Mouse (Mus musculus) intestine, postnatal 0 days (tissue): ENCODE data around the gene Zbtb16. TPM values are rescaled to one million over a fixed set of nuclear protein-coding genes. Genes with fewer than 3 reads are reported as not detected.
A peak's percentile ranks its signal among the peaks of the same experiment; 100 is the strongest.

Source experiments
- ATAC-seq: fragments of 200-750 bp; cut with Nextera tagmentation; 2 replicates; pipeline ENCODE4 v1.8.0; 2017; ENCODE audit warnings: mild to moderate bottlenecking, moderate TSS enrichment, moderate library complexity
- H3K27ac ChIP-seq: fragments of 300-500 bp; sonication (generic); 2 replicates; pipeline ENCODE4 v1.5.1; 2014; ENCODE audit warnings: mild to moderate bottlenecking, low read depth, low read length, moderate library complexity
- H3K27me3 ChIP-seq: fragments of 300-500 bp; sonication (generic); replicated peaks from 2 replicates; pipeline ENCODE4 v1.6.1; 2014; ENCODE audit warnings: low read length, mixed read lengths; ENCODE audit not compliant: control insufficient read depth, insufficient read depth
- H3K36me3 ChIP-seq: fragments of 300-500 bp; sonication (generic); 2 replicates; pipeline ENCODE4 v1.6.1; 2014; ENCODE audit warnings: mild to moderate bottlenecking, moderate library complexity; ENCODE audit not compliant: control insufficient read depth, insufficient read depth
- H3K4me1 ChIP-seq: fragments of 300-500 bp; sonication (generic); replicated peaks from 2 replicates; pipeline ENCODE4 v1.6.1; 2014; ENCODE audit warnings: antibody characterized with exemption, low read length, mixed read lengths; ENCODE audit not compliant: control insufficient read depth, insufficient read depth
- H3K4me2 ChIP-seq: fragments of 300-500 bp; sonication (generic); replicated peaks from 2 replicates; pipeline ENCODE4 v1.6.1; 2014; ENCODE audit warnings: low read depth, mild to moderate bottlenecking, moderate library complexity
- H3K4me3 ChIP-seq: fragments of 300-500 bp; sonication (generic); 2 replicates; pipeline ENCODE4 v1.5.1; 2014; ENCODE audit warnings: low read depth, low read length
- H3K9ac ChIP-seq: fragments of 300-500 bp; sonication (generic); 2 replicates; pipeline ENCODE4 v1.6.1; 2014; ENCODE audit warnings: mild to moderate bottlenecking, low read depth, low read length
- H3K9me3 ChIP-seq: fragments of 300-500 bp; sonication (generic); 2 replicates; pipeline ENCODE4 v1.6.1; 2016; ENCODE audit warnings: mixed run types; ENCODE audit not compliant: control insufficient read depth
- CTCF ChIP-seq: sonication (generic); IDR thresholded peaks from 2 replicates; pipeline ENCODE4 v1.5.1; 2016; ENCODE audit warnings: low read depth, mild to moderate bottlenecking, control low read depth, antibody characterized with exemption, moderate library complexity
- WGBS: fragments of 180-500 bp; shearing (Covaris S2); extraction: QIAGEN DNeasy Blood & Tissue Kit; methylation state at CpG from one replicate; pipeline ENCODE4 v1.1.7; 2014; 5-methylcytosine and 5-hydroxymethylcytosine counted together
- polyA plus RNA-seq: library from polyadenylated mRNA; unstranded; fragments of >200 nt; fragmentation: Nextera tagmentation; extraction: Ambion mirVana; gene quantifications from 2 replicates; pipeline ENCODE4 v1.2.1, GENCODE M21; 2015

The Zbtb16 gene
- polyA plus RNA-seq, 1 experiment from 2014 or later: 0.91 TPM

DNA sequence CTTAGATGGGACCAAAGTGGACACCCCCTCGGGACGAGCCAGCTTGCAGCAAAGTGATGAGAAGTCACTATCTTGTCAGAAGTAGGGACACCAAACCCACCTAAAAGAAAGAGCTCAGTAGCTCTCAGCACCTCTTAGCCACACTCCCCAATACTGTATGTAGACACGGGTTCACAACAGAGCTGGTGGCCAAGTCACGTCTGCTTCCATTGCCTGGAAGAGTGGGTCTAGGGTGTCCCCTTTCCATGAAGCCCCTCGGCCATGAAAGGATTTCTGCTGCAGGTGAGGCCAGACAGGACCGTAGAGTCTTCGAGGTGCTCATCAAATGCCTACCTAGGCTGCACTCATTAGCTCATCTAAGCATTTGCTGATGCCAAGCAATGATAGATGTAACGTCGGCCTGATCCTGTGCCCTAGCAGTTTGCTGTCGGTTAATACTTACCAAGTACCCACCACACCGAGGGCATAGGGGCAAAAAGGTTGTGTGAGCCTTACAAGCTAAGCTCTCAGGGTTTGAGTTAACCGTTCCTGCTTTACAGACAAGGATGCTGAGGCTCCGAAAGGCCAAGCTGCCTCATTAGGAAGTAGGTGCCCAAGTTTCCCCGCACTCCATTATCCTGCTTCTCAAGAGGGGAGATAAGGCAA is 94.5 kb downstream of the Zbtb16 start:
- H3K27ac ChIP-seq: no peak overlapping the region
- 94% methylated on average over 14 of the region's 14 CpGs for WGBS
- TF ChIP-seq CTCF: no peak
- H3K4me1 ChIP-seq: peaks cover 12% of the 10 kb centered on the region; the same call in 1 of the 2 replicates
- no peak overlapping the region for H3K4me3 ChIP-seq
- no peaks in the 10 kb centered on the region for H3K27me3 ChIP-seq
- no peak overlapping the region for H3K9ac ChIP-seq
- H3K9me3 ChIP-seq: no peaks in the 10 kb centered on the region
- no peak overlapping the region for H3K4me2 ChIP-seq
- no peaks in the 10 kb centered on the region for H3K36me3 ChIP-seq
- ATAC-seq: no peak

DNA sequence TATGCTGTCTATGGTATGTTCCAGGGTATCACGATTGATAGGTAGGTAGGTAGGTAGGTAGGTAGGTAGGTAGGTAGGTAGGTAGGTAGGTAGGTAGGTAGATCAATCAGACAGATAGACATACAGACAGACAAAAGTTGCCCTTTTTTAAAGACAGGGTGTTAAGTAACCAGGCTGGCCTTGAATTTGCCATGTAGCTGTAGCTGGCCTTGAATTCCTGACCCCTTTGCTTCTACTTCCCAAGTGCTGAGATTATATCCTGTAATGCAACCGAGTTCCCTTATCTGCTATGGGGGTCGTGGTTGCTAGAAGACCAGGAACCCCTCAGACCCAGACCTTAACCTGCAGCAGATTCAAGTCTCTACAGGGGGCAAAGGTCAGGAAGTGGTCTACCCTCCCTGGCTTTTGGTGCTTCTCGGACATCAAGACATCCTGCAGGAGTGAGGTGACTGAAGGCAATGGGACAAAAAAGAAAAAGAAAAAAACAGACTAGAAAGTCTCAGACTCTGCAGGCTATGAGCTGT is 95.2 kb downstream of the Zbtb16 start:
- no peak for TF ChIP-seq CTCF
- no peak overlapping the region for H3K4me3 ChIP-seq
- no peak overlapping the region for H3K9ac ChIP-seq
- peaks cover 12% of the 10 kb centered on the region; the same call in 1 of the 2 replicates for H3K4me1 ChIP-seq
- no peaks in the 10 kb centered on the region for H3K27me3 ChIP-seq
- H3K4me2 ChIP-seq: no peak overlapping the region
- WGBS: 49% methylated on average over 4 of the region's 4 CpGs
- ATAC-seq: no peak
- H3K9me3 ChIP-seq: no peaks in the 10 kb centered on the region
- peak overlapping the region; percentile 31; the same call in 1 of the 2 replicates for H3K27ac ChIP-seq
- H3K36me3 ChIP-seq: no peaks in the 10 kb centered on the region

DNA sequence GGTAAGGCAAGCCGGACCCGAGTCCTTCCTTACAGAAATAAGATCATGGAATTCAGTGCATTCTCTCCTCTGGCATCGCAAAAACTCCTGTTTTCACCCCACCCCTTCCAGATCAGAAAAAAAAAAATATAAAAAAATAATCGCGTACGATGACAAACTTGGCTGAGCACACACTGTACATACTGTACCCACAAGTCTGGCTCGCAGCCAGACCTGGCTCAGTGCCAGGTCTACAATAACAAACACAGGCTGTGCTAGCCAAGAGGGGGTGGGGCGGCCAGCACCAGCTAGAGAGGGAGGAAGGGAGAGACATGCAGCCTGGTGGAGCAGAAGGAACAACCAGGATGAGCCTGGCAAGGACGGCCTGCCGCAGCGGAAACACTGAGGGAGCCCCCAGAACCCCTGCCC is 95.9 kb downstream of the Zbtb16 start:
- Histone ChIP-seq H3K4me3 (0 out of 2 replicates have a peak overlapping the region, but pooled peaks have one; percentile 1), H3K9me3 (no peaks in the 10 kb centered on the region), H3K4me2 (peak overlapping the region; percentile 48), H3K36me3 (no peaks in the 10 kb centered on the region), H3K27ac (peak overlapping the region; percentile 46), H3K27me3 (no peaks in the 10 kb centered on the region), H3K4me1 (peaks cover 12% of the 10 kb centered on the region; the same call in 1 of the 2 replicates), H3K9ac (no peak overlapping the region)
- peak; percentile 97 for ATAC-seq
- 5% methylated on average over 11 of the region's 11 CpGs for WGBS
- TF ChIP-seq CTCF: peak; percentile 20; the same call in 1 of the 2 replicates

DNA sequence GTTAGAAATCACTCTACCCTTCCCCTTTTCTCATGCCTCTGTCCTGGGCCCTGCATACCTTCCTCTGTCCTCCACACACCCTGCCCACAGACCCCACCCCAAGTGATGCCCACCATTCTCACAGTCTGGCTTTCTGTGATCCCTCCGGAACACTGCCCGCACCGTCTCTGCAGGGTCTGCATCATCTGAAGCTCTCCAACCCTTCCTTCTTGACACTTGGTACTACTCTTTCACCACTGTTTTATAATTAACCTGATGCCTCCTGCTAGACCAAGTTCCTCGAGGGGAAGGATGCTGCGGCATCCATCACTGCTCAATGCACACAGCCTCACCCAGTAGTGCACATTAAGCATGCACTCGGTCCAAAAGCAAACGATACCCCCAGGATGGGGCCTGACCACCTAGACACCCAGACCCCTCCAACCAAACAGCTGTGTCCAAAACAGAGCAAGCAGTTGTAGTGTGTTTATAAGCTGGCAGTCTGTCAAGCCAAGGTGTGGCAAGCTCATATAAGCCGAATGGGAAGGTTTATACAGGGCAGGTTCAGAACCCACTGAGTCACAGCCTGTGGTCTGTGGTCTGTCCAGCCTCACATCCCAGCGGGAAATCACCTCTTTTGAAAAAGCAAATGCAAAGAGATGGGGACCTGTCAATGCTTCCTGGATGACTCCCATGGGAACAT is 97.1 kb downstream of the Zbtb16 start:
- peaks cover 4% of the 10 kb centered on the region; the same call in 1 of the 2 replicates for H3K4me1 ChIP-seq
- no peak overlapping the region for H3K27ac ChIP-seq
- no peak overlapping the region for H3K4me3 ChIP-seq
- WGBS: 81% methylated on average over 9 of the region's 9 CpGs
- H3K36me3 ChIP-seq: no peaks in the 10 kb centered on the region
- no peak overlapping the region for H3K9ac ChIP-seq
- no peak for ATAC-seq
- H3K9me3 ChIP-seq: no peaks in the 10 kb centered on the region
- no peak for TF ChIP-seq CTCF
- no peak overlapping the region for H3K4me2 ChIP-seq
- H3K27me3 ChIP-seq: no peaks in the 10 kb centered on the region

DNA sequence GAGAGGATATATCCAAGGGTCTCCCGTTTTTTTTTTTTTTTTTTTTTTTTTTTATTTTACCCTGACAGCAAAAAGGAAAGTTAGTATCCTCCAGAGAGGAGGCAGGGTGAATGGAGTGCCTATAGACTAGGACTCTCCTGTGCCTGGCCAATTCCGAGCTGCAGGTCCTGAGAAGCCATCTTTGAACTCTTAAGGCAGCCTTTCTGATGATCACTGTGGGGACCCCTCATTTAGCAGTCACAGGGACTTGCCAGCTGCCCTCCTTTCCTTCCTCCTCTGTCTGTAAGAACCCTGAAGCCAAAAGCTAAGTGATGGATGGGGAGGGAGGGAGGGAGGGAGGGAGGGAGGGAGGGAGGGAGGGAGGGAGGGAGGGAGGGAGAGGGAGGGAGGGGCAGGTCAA is 98.1 kb downstream of the Zbtb16 start:
- no peaks in the 10 kb centered on the region for H3K36me3 ChIP-seq
- peaks cover 4% of the 10 kb centered on the region; the same call in 1 of the 2 replicates for H3K4me1 ChIP-seq
- H3K9ac ChIP-seq: no peak overlapping the region
- no peaks in the 10 kb centered on the region for H3K27me3 ChIP-seq
- H3K4me3 ChIP-seq: no peak overlapping the region
- no peak for ATAC-seq
- peak overlapping the region; percentile 24; the same call in 1 of the 2 replicates for H3K4me2 ChIP-seq
- TF ChIP-seq CTCF: no peak
- H3K9me3 ChIP-seq: no peaks in the 10 kb centered on the region
- peak overlapping the region; percentile 73; the same call in 1 of the 2 replicates for H3K27ac ChIP-seq
- 29% methylated on average over 2 of the region's 2 CpGs for WGBS

- Histone ChIP-seq H3K4me2 (peak overlapping the region; percentile 24; the same call in 1 of the 2 replicates), H3K9me3 (no peaks in the 10 kb centered on the region), H3K4me3 (no peak overlapping the region), H3K9ac (no peak overlapping the region), H3K27me3 (no peaks in the 10 kb centered on the region), H3K27ac (peak overlapping the region; percentile 73), H3K36me3 (no peaks in the 10 kb centered on the region), H3K4me1 (peaks cover 4% of the 10 kb centered on the region; the same call in 1 of the 2 replicates)
- TF ChIP-seq CTCF: no peak
- WGBS: 37% methylated on average over 13 of the region's 13 CpGs
- ATAC-seq: peak; percentile 34
Observed at GRCm38 (mm10) chr9:48737210-48737850, 98.7 kb downstream of the Zbtb16 start.
